Mouse (Mus musculus): ENCODE results near the gene Krtap4-2. TPM values are rescaled to one million over a fixed set of nuclear protein-coding genes. Genes with fewer than 3 reads are reported as not detected.
"Not testable (repeated sequence)": the region's sequence is repeated elsewhere in the genome, so short reads cannot be mapped to it uniquely, and the experiment has no call there.

Krtap4-2 gene
- polyA plus RNA-seq (2011; ENCODE audit: insufficient read depth, insufficient read length, low replicate concordance, missing spikeins): not detected in 2 replicates

DNA sequence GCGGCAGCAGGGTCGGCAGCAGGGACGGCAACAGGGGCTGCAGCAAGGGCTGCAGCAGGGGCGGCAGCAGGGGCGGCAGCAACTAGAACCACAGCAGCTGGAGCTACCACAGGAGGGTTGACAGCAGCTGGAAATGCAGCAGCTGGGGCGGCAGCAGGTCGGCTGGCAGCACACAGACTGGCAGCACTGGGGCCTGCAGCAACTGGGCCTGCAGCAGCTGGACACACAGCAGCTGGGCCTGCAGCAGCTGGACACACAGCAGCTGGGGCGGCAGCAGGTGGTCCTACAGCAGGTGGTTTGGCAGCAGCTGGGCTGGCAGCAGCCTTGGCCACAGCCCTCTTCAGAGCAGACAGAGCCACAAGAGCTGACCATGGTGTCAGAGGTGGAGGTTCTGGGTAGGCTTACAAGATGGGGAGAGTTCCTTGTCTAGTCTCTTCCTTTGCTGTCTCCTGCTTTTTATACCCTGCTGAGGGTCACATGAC is at the start of gene Krtap4-2:
Gene Krtap4-2, minus strand, starts transcription at position 432 of the 482 bp plus-strand sequence.
- TF ChIP-seq POLR2A (IDR thresholded peaks at IDR 0.05; ENCODE audit: borderline replicate concordance, control insufficient read depth, low read depth, low read length) (no peak), CTCF (IDR thresholded peaks at IDR 0.05; ENCODE audit: control insufficient read depth, insufficient read depth, low read length) (no peak)
- no peak within 1 kb of the TSS for H3K4me3 ChIP-seq (replicated peaks; ENCODE audit: control insufficient read depth, low read depth, low read length)
- H3K27ac ChIP-seq (ENCODE audit: control insufficient read depth, insufficient read depth, low read depth, low read length, poor library complexity): no peak within 1 kb of the TSS
- H3K4me1 ChIP-seq (ENCODE audit: control insufficient read depth, insufficient read depth, low read length): no peaks in the 10 kb centered on the region
- 52% methylated on average over 8 of the region's 8 CpGs for WGBS

GRCm38 (mm10) chr11:99683481-99683880 is 48.6 kb upstream of the Krtap4-2 start:
- Histone ChIP-seq H3K27ac (ENCODE audit: control insufficient read depth, insufficient read depth, low read depth, low read length, poor library complexity) (no peak overlapping the region), H3K4me1 (ENCODE audit: control insufficient read depth, insufficient read depth, low read length) (no peaks in the 10 kb centered on the region; the same call in 1 of the 2 replicates), H3K4me3 (replicated peaks; ENCODE audit: control insufficient read depth, low read depth, low read length) (no peak overlapping the region)
- no peak for TF ChIP-seq POLR2A (IDR thresholded peaks at IDR 0.05; ENCODE audit: borderline replicate concordance, control insufficient read depth, low read depth, low read length)
- no peak for TF ChIP-seq CTCF (IDR thresholded peaks at IDR 0.05; ENCODE audit: control insufficient read depth, insufficient read depth, low read length)
- 72% methylated on average over 2 of the region's 2 CpGs for WGBS

- no peak within 1 kb of the TSS for H3K27ac ChIP-seq (ENCODE audit: control insufficient read depth, insufficient read depth, low read depth, low read length, poor library complexity)
- no peak for TF ChIP-seq CTCF (IDR thresholded peaks at IDR 0.05; ENCODE audit: control insufficient read depth, insufficient read depth, low read length)
- no peak for TF ChIP-seq POLR2A (IDR thresholded peaks at IDR 0.05; ENCODE audit: borderline replicate concordance, control insufficient read depth, low read depth, low read length)
- no peaks in the 10 kb centered on the region for H3K4me1 ChIP-seq (ENCODE audit: control insufficient read depth, insufficient read depth, low read length)
- no peak within 1 kb of the TSS for H3K4me3 ChIP-seq (replicated peaks; ENCODE audit: control insufficient read depth, low read depth, low read length)
Observed at GRCm38 (mm10) chr11:99665860-99666259, 31.0 kb upstream of the Krtap4-2 start, which contains the start of gene Krtap4-6. Krtap4-6 (minus strand) TSS chr11:99665960.

- H3K4me1 ChIP-seq (ENCODE audit: control insufficient read depth, insufficient read depth, low read length): no peaks in the 10 kb centered on the region
- no peak overlapping the region for H3K4me3 ChIP-seq (replicated peaks; ENCODE audit: control insufficient read depth, low read depth, low read length)
- TF ChIP-seq POLR2A (IDR thresholded peaks at IDR 0.05; ENCODE audit: borderline replicate concordance, control insufficient read depth, low read depth, low read length) (no peak), CTCF (IDR thresholded peaks at IDR 0.05; ENCODE audit: control insufficient read depth, insufficient read depth, low read length) (no peak)
- no peak overlapping the region for H3K27ac ChIP-seq (ENCODE audit: control insufficient read depth, insufficient read depth, low read depth, low read length, poor library complexity)
- WGBS: 79% methylated on average over 10 of the region's 10 CpGs
Observed at GRCm38 (mm10) chr11:99662802-99663201, 27.9 kb upstream of the Krtap4-2 start.

GRCm38 (mm10) chr11:99659256-99659655 is 24.4 kb upstream of the Krtap4-2 start:
- TF ChIP-seq POLR2A (IDR thresholded peaks at IDR 0.05; ENCODE audit: borderline replicate concordance, control insufficient read depth, low read depth, low read length) (no peak), CTCF (IDR thresholded peaks at IDR 0.05; ENCODE audit: control insufficient read depth, insufficient read depth, low read length) (no peak)
- Histone ChIP-seq H3K4me1 (ENCODE audit: control insufficient read depth, insufficient read depth, low read length) (no peaks in the 10 kb centered on the region), H3K4me3 (replicated peaks; ENCODE audit: control insufficient read depth, low read depth, low read length) (no peak overlapping the region), H3K27ac (ENCODE audit: control insufficient read depth, insufficient read depth, low read depth, low read length, poor library complexity) (no peak overlapping the region)
- WGBS: 86% methylated on average over 4 of the region's 4 CpGs

GRCm38 (mm10) chr11:99658467-99659010 is 23.7 kb upstream of the Krtap4-2 start, which contains the start of gene Gm11563:
Gm11563 (minus strand) TSS chr11:99658960.
- H3K4me3 ChIP-seq (replicated peaks; ENCODE audit: control insufficient read depth, low read depth, low read length); H3K4me1 ChIP-seq (ENCODE audit: control insufficient read depth, insufficient read depth, low read length); H3K27ac ChIP-seq (ENCODE audit: control insufficient read depth, insufficient read depth, low read depth, low read length, poor library complexity): not testable (repeated sequence)
- 48% methylated on average over 10 of the region's 10 CpGs for WGBS

DNA sequence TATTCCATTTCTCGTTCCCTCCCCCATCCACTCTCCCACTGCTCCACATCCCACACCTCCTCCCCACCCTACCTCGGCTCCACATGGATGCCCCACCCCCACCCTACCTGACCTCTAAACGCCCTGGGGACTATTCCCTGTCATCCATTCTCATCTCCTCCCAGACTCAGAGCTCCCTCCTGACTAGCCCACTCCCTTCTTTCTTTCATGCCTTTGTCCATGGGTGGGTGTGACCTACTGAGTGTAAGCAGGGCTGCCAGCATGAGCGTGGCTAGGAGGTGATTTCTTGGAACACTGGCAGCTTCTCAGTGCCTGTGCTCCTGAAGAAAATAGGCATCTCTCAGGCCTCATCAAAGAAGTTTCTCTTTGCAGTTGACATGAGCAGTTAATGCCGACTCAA is 22.2 kb upstream of the Krtap4-2 start:
- no peaks in the 10 kb centered on the region for H3K4me1 ChIP-seq (ENCODE audit: control insufficient read depth, insufficient read depth, low read length)
- H3K4me3 ChIP-seq (replicated peaks; ENCODE audit: control insufficient read depth, low read depth, low read length): no peak overlapping the region
- TF ChIP-seq POLR2A (IDR thresholded peaks at IDR 0.05; ENCODE audit: borderline replicate concordance, control insufficient read depth, low read depth, low read length) (no peak), CTCF (IDR thresholded peaks at IDR 0.05; ENCODE audit: control insufficient read depth, insufficient read depth, low read length) (no peak)
- WGBS: 63% methylated on average over 5 of the region's 5 CpGs
- H3K27ac ChIP-seq (ENCODE audit: control insufficient read depth, insufficient read depth, low read depth, low read length, poor library complexity): no peak overlapping the region

DNA sequence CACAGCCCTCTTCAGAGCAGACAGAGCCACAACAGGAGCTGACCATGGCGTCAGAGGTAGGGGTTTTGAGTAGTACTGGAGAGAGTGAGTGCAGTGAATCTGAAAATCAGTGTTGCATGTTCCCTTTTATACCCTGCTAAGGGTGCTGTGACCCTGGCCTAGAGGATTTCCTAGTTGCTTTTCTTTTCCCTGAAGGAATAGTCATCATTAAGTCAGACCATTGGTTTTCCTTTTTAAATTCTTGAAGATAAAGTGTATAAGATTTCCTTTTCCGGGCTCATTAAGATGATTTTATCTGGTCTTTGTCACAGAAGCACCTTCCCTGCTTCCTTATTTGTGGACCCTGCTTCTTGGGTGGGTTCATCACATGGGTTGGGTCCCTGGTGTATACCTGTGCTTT is 15.3 kb upstream of the Krtap4-2 start, which contains the start of gene Gm11555:
Gene Gm11555, minus strand, starts transcription at position 101 of the 400 bp plus-strand sequence.
- H3K4me3 ChIP-seq (replicated peaks; ENCODE audit: control insufficient read depth, low read depth, low read length): no peak within 1 kb of the TSS
- 71% methylated on average over 2 of the region's 2 CpGs for WGBS
- no peak for TF ChIP-seq CTCF (IDR thresholded peaks at IDR 0.05; ENCODE audit: control insufficient read depth, insufficient read depth, low read length)
- TF ChIP-seq POLR2A (IDR thresholded peaks at IDR 0.05; ENCODE audit: borderline replicate concordance, control insufficient read depth, low read depth, low read length): no peak

GRCm38 (mm10) chr11:99646444-99646843 is 11.6 kb upstream of the Krtap4-2 start:
- H3K4me1 ChIP-seq (ENCODE audit: control insufficient read depth, insufficient read depth, low read length): no peaks in the 10 kb centered on the region
- H3K27ac ChIP-seq (ENCODE audit: control insufficient read depth, insufficient read depth, low read depth, low read length, poor library complexity): no peak overlapping the region
- no peak overlapping the region for H3K4me3 ChIP-seq (replicated peaks; ENCODE audit: control insufficient read depth, low read depth, low read length)
- no peak for TF ChIP-seq POLR2A (IDR thresholded peaks at IDR 0.05; ENCODE audit: borderline replicate concordance, control insufficient read depth, low read depth, low read length)
- TF ChIP-seq CTCF (IDR thresholded peaks at IDR 0.05; ENCODE audit: control insufficient read depth, insufficient read depth, low read length): no peak
- WGBS: 83% methylated on average over 15 of the region's 15 CpGs

More for the DNA sequence above, 15.3 kb upstream of the Krtap4-2 start, which contains the start of gene Gm11555:
- no peaks in the 10 kb centered on the region; the same call in 1 of the 2 replicates for H3K4me1 ChIP-seq (ENCODE audit: control insufficient read depth, insufficient read depth, low read length)
- H3K27ac ChIP-seq (ENCODE audit: control insufficient read depth, insufficient read depth, low read depth, low read length, poor library complexity): no peak within 1 kb of the TSS
